Mouse (Mus musculus) hindlimb bud, embryonic 11.5 days (tissue): ENCODE data around the gene Clnk.
"Not testable (repeated sequence)": the region's sequence is repeated elsewhere in the genome, so short reads cannot be mapped to it uniquely, and the experiment has no call there.

ENCODE experiments used
- DNase-seq: peaks from one replicate; pipeline ENCODE4 v3.0.0-alpha.2; 2012; ENCODE audit warnings: low read depth, low spot score; ENCODE audit errors: extremely low spot score

Clnk gene

GRCm38 (mm10) chr5:38876622-38877021 lies at the start of gene Clnk:
TSS of gene Clnk (minus strand) at chr5:38876812.
- DNase-seq = no peak

- no peak for DNase-seq
These were observed 28.7 kb upstream of the Clnk start for GRCm38 (mm10) chr5:38905271-38905670.

- no peak for DNase-seq
These were observed 28.0 kb upstream of the Clnk start for GRCm38 (mm10) chr5:38904528-38905044.

- DNase-seq = no peak
These were observed 26.3 kb upstream of the Clnk start for GRCm38 (mm10) chr5:38902889-38903288.

GRCm38 (mm10) chr5:38899051-38899450 lies 22.4 kb upstream of the Clnk start:
- no peak for DNase-seq

- no peak for DNase-seq
These were observed 12.0 kb upstream of the Clnk start for GRCm38 (mm10) chr5:38888646-38889045.

GRCm38 (mm10) chr5:38886623-38887275 lies 10.1 kb upstream of the Clnk start:
- DNase-seq = no peak

- DNase-seq = not testable (repeated sequence)
These were observed 6.0 kb upstream of the Clnk start for GRCm38 (mm10) chr5:38882635-38883034.

GRCm38 (mm10) chr5:38881728-38882620 lies 5.4 kb upstream of the Clnk start:
- DNase-seq = no peak

- DNase-seq = no peak
These were observed 4.8 kb upstream of the Clnk start for GRCm38 (mm10) chr5:38881416-38881727.

- peak; percentile 33 for DNase-seq
These were observed 3.5 kb upstream of the Clnk start for GRCm38 (mm10) chr5:38879989-38880706.

GRCm38 (mm10) chr5:38875403-38875802 lies 1.2 kb downstream of the Clnk start:
- no peak for DNase-seq

GRCm38 (mm10) chr5:38874931-38875330 lies 1.7 kb downstream of the Clnk start:
- DNase-seq = no peak

- no peak for DNase-seq
These were observed 3.7 kb downstream of the Clnk start for GRCm38 (mm10) chr5:38872906-38873305.

- DNase-seq = no peak
These were observed 5.0 kb downstream of the Clnk start for GRCm38 (mm10) chr5:38871591-38871990.

GRCm38 (mm10) chr5:38870485-38870884 lies 6.1 kb downstream of the Clnk start:
- DNase-seq = no peak

- DNase-seq = no peak
These were observed 6.6 kb downstream of the Clnk start for GRCm38 (mm10) chr5:38869976-38870375.

GRCm38 (mm10) chr5:38864624-38865023 lies 12.0 kb downstream of the Clnk start:
- DNase-seq = no peak

- DNase-seq = no peak
These were observed 13.6 kb downstream of the Clnk start for GRCm38 (mm10) chr5:38863029-38863428.

- DNase-seq = no peak
These were observed 14.2 kb downstream of the Clnk start for GRCm38 (mm10) chr5:38862288-38862985.
